Mouse (Mus musculus): ENCODE measurements around the gene Tac2. TPM values are rescaled to one million over a fixed set of nuclear protein-coding genes. Genes with fewer than 3 reads are reported as not detected.
"Not testable (repeated sequence)": the region's sequence is repeated elsewhere in the genome, so short reads cannot be mapped to it uniquely, and the experiment has no call there.

The Tac2 gene
- total RNA-seq, 2 experiments from 2014 or later: not detected

- no peak for DNase-seq
These were observed 35.2 kb downstream of the Tac2 start, which contains the start of the genes Rdh1 and Rdh16f1 for GRCm38 (mm10) chr10:127759181-127760110. Rdh1 (plus strand) TSS chr10:127759721. Rdh16f1 (plus strand) TSS chr10:127759787.

DNA sequence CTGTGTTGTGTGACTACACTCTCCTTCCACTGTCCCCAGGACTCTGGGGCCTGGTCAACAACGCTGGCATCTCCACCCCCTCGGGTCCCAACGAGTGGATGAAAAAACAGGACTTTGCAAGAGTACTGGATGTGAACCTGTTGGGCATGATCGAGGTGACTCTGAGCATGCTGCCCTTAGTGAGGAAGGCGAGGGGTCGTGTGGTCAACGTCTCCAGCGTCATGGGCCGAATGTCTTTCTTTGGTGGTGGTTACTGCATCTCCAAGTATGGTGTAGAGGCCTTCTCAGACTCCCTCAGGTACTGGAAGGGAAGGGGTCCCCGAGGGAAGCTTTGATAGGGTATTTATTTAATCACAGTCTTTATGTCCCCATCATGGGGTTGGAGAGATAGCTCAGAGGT, 38.6 kb downstream of the Tac2 start:
- not testable (repeated sequence) for DNase-seq

GRCm38 (mm10) chr10:127763914-127764680, 39.8 kb downstream of the Tac2 start:
- no peak for DNase-seq

DNA sequence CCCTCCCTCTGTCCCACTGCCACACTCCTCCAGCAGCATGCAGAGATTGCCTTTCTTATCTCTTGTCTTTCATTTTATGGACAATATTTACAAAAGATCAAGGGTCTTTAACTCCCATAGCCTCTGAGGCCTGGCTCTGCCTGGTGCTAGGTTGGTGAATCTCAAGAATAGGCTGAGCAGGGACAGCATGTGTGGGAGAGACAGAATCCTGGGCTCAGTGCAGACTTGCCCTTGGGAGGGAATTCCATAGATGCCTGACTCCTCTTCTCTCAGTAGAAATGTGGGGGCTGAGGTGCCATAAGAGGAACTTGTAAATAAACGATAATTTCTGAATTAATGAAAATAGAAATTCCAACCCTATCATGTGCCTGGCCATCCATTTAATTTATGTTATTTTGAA, 42.3 kb downstream of the Tac2 start:
- no peak for DNase-seq

- no peak for DNase-seq
These were observed 51.7 kb downstream of the Tac2 start, which contains the start of gene Rdh9 for GRCm38 (mm10) chr10:127776011-127776410. Rdh9 (plus strand) TSS chr10:127776386.

Other genes with a start within 250 kb of the Tac2 start
- gene Stac3, start 222.8 kb upstream of the Tac2 start, total RNA-seq (2021): under 1 TPM; 0.37 to 0.54 TPM
- gene Ndufa4l2, start 209.5 kb upstream of the Tac2 start, total RNA-seq (2021): 10 to 100 TPM; 23.9 to 27.0 TPM
- gene Shmt2, start 202.0 kb upstream of the Tac2 start, total RNA-seq (2021): 10 to 100 TPM; 39.3 to 44.7 TPM
- under 1 TPM; 0.35 to 0.39 TPM for gene Nxph4, start 189.9 kb upstream of the Tac2 start, total RNA-seq (2021)
- gene Lrp1, start 103.3 kb upstream of the Tac2 start, total RNA-seq (2021): 10 to 100 TPM; 65.2 to 69.7 TPM
- gene Stat6, start 81.5 kb upstream of the Tac2 start, total RNA-seq (2021): 10 to 100 TPM; 45.2 to 45.7 TPM
- 1 to 10 TPM; 3.6 to 3.8 TPM for gene Nemp1, start 57.6 kb upstream of the Tac2 start, total RNA-seq (2021)
- gene Nab2, start 55.9 kb upstream of the Tac2 start, total RNA-seq (2021): 1 to 10 TPM; 4.8 to 5.3 TPM
- under 1 TPM in 1 of 2 experiments, not detected in 1; 0.08 TPM for gene Myo1a, start 19.3 kb upstream of the Tac2 start, total RNA-seq (2021)
- gene Zbtb39, start 15.1 kb downstream of the Tac2 start, total RNA-seq (2021): 1 to 10 TPM; 6.8 to 7.6 TPM
- 1 to 10 TPM; 3.3 to 3.5 TPM for gene Gpr182, start 27.3 kb downstream of the Tac2 start, total RNA-seq (2021)
- gene Rdh1, start 35.2 kb downstream of the Tac2 start, total RNA-seq (2021): under 1 TPM; 0.07 to 0.10 TPM
- gene Rdh16f1, start 35.3 kb downstream of the Tac2 start, total RNA-seq (2021): under 1 TPM in 1 of 2 experiments, not detected in 1; 0.10 TPM
- not detected for gene Rdh9, start 51.9 kb downstream of the Tac2 start, total RNA-seq (2021)
- gene Rdh16, start 76.7 kb downstream of the Tac2 start, total RNA-seq (2021): under 1 TPM in 1 of 2 experiments, not detected in 1; 0.10 TPM
- not detected for gene Rdh19, start 125.5 kb downstream of the Tac2 start, total RNA-seq (2021)
- gene Rdh16f2, start 142.0 kb downstream of the Tac2 start, total RNA-seq (2021): not detected
- gene Rdh7, start 164.3 kb downstream of the Tac2 start, total RNA-seq (2021): not detected
- gene Sdr9c7, start 174.0 kb downstream of the Tac2 start, total RNA-seq (2021): not detected